Mouse (Mus musculus) CD4-positive, CD25-positive, alpha-beta regulatory T cell (primary cell): Measurements from ENCODE around the gene Olfr355. TPM values are rescaled to one million over a fixed set of nuclear protein-coding genes. Genes with fewer than 3 reads are reported as not detected.

Experiments used
- polyA plus RNA-seq: library from polyadenylated mRNA; unstranded; fragments of 100-300 nt; shearing (Covaris generic); gene quantifications from one replicate; pipeline ENCODE4 v1.2.1, GENCODE M21; 2017

Olfr355 gene
- polyA plus RNA-seq, result not detected

DNA sequence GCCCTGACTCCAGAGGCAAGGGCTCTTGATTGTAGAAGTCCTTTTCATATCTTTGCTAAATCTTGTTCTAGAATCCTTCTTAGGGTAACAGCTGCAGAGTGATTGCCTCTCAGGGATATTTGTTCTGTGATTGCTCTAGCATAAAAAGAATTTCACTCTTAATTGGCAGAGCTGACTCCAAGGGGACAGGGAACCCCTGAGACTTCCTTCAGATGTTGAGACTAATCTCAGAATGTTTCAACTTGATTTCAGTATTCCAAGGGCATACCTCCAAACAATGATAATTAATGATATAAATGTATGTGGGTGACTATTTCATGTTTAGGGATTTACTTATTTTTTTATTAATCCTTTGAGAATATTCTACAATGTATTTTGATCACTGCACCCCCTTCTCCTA lies at the start of gene Olfr355:
Olfr355 (minus strand) TSS at position 101 of the 400 bp plus-strand sequence.

DNA sequence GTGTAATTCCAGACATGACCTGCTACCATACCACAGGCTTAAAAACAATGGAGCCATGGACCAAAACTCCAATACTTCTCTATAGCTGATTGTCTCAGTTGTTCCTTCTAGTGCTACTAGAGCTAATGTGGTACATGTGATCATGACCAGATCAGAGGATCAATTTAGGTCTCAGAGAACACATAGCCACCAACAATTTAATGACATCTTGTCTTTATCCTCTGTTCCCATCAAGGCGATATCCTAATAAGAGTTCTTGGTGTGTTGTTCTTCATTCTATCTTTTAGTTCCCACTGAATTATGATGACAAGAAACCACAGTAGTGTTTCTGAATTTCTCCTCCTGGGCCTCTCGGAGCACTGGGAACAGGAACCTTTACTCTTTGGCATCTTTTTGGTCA lies 8.1 kb upstream of the Olfr355 start, which contains the start of gene Olfr356:
Olfr356 (plus strand) TSS at position 301 of the 400 bp plus-strand sequence.

GRCm38 (mm10) chr2:36905380-36905779 lies 23.3 kb downstream of the Olfr355 start, which contains the start of gene Olfr354:
Olfr354 (plus strand) TSS chr2:36905680.

DNA sequence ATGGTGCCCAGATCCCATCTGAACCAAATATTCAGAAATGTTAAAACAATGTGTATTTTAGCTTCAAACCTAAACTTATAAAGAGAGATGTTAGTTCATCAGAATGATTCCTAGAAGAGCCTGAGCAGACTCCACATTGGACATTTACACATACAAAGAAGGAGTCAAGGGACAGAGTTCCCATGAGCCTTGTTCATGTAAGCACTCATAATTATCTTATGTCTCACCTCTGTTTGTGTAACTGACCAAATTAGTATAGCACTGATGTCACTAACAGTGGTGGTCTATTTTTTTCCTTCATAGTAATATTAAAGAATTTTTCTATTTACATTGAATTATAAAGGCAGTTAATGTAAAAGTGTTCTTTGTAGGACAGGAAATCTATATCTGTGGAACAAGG lies 35.9 kb downstream of the Olfr355 start, which contains the start of gene Olfr353:
Olfr353 (minus strand) TSS at position 101 of the 400 bp plus-strand sequence.

Other genes with a start within 250 kb of the Olfr355 start
- not detected for gene Olfr346, start 243.1 kb downstream of the Olfr355 start, polyA plus RNA-seq
- not detected for gene Olfr347, start 197.0 kb downstream of the Olfr355 start, polyA plus RNA-seq
- not detected for gene Olfr348, start 144.6 kb downstream of the Olfr355 start, polyA plus RNA-seq
- gene Olfr50, start 138.4 kb downstream of the Olfr355 start, polyA plus RNA-seq, result 0.11 TPM
- not detected for gene Olfr3, start 111.9 kb downstream of the Olfr355 start, polyA plus RNA-seq
- gene Olfr350, start 82.6 kb downstream of the Olfr355 start, polyA plus RNA-seq, result not detected
- gene Olfr351, start 66.2 kb downstream of the Olfr355 start, polyA plus RNA-seq, result not detected
- not detected for gene Olfr352, start 60.4 kb downstream of the Olfr355 start, polyA plus RNA-seq
- gene Olfr353, start 36.0 kb downstream of the Olfr355 start, polyA plus RNA-seq, result not detected
- gene Olfr354, start 23.2 kb downstream of the Olfr355 start, polyA plus RNA-seq, result not detected
- not detected for gene Olfr356, start 8.2 kb upstream of the Olfr355 start, polyA plus RNA-seq
- gene Olfr357, start 64.9 kb upstream of the Olfr355 start, polyA plus RNA-seq, result not detected
- 0.05 TPM for gene Olfr358, start 80.4 kb upstream of the Olfr355 start, polyA plus RNA-seq
- not detected for gene Olfr360, start 136.8 kb upstream of the Olfr355 start, polyA plus RNA-seq
- gene Olfr361, start 160.4 kb upstream of the Olfr355 start, polyA plus RNA-seq, result not detected
- gene Olfr362, start 189.0 kb upstream of the Olfr355 start, polyA plus RNA-seq, result not detected
- not detected for gene Olfr364-ps1, start 210.4 kb upstream of the Olfr355 start, polyA plus RNA-seq